Mouse (Mus musculus) megakaryocyte, embryonic 14.5 days (primary cell): Measurements from ENCODE around the gene Elof1. TPM values are rescaled to one million over a fixed set of nuclear protein-coding genes. Genes with fewer than 3 reads are reported as not detected.
A peak's percentile ranks its signal among the peaks of the same experiment; 100 is the strongest.
"Not testable (repeated sequence)": the region's sequence is repeated elsewhere in the genome, so short reads cannot be mapped to it uniquely, and the experiment has no call there.

Source experiments
- H3K27me3 ChIP-seq: replicated peaks from 2 replicates; pipeline ENCODE3; 2012; ENCODE audit warnings: inconsistent platforms
- H3K36me3 ChIP-seq: replicated peaks from 2 replicates; pipeline ENCODE3; 2012; ENCODE audit warnings: low read length, inconsistent platforms, mixed read lengths
- H3K4me1 ChIP-seq: 2 replicates; pipeline ENCODE4 v1.6.1; 2012; ENCODE audit warnings: inconsistent platforms
- H3K4me3 ChIP-seq: replicated peaks from 2 replicates; pipeline ENCODE3; 2012; ENCODE audit warnings: moderate library complexity, mild to moderate bottlenecking, inconsistent platforms
- H3K9me3 ChIP-seq: 2 replicates; pipeline ENCODE4 v1.6.1; 2012; ENCODE audit warnings: inconsistent platforms
- FLI1 ChIP-seq: IDR thresholded peaks from 2 replicates; pipeline ENCODE4 v1.6.1; 2012; ENCODE audit warnings: low read length, inconsistent platforms, mixed read lengths
- GATA1 ChIP-seq: IDR thresholded peaks from 3 replicates; pipeline ENCODE4 v1.6.1; 2012; ENCODE audit warnings: mixed read lengths, low read length, inconsistent platforms, borderline replicate concordance
- polyA plus RNA-seq: library from polyadenylated mRNA; stranded (reverse); fragments of >175 nt; gene quantifications from 2 replicates; pipeline ENCODE4 v1.2.3, GENCODE M21; 2012; ENCODE audit warnings: low replicate concordance; ENCODE audit not compliant: insufficient read depth

The Elof1 gene
- polyA plus RNA-seq, 1 experiment: 75.4 TPM

GRCm38 (mm10) chr9:22092746-22093145, 24.2 kb downstream of the Elof1 start:
- no peak overlapping the region for H3K4me3 ChIP-seq
- H3K4me1 ChIP-seq: peaks cover 19% of the 10 kb centered on the region
- no peaks in the 10 kb centered on the region for H3K36me3 ChIP-seq
- H3K27me3 ChIP-seq: peaks cover 34% of the 10 kb centered on the region
- no peaks in the 10 kb centered on the region for H3K9me3 ChIP-seq
- TF ChIP-seq GATA1: no peak
- TF ChIP-seq FLI1: no peak

DNA sequence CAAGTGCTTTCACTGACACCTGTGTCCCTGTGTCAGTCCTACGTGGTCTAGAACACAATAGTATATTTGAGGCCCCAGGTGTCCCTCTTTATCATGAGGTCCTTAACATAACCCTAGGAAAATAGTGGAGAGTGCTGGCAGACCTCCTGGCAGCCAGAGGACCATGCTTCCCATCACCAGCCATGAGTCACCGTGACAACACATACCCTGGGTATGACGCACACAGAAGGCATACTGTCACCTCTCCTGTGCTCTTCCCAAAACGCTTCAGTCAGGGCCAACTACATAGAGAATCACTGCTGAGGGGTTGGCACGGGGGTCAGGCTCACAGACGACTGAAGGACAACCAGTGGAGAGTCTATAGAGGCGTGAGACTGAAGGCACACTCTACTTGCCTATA, 27.0 kb downstream of the Elof1 start:
- TF ChIP-seq GATA1 (no peak), FLI1 (no peak)
- no peak overlapping the region for H3K4me3 ChIP-seq
- H3K36me3 ChIP-seq: no peaks in the 10 kb centered on the region
- H3K9me3 ChIP-seq: no peaks in the 10 kb centered on the region
- peaks cover 21% of the 10 kb centered on the region for H3K4me1 ChIP-seq
- H3K27me3 ChIP-seq: peaks cover 23% of the 10 kb centered on the region

- Histone ChIP-seq H3K9me3 (no peaks in the 10 kb centered on the region), H3K27me3 (peaks cover 21% of the 10 kb centered on the region), H3K36me3 (no peaks in the 10 kb centered on the region), H3K4me3 (no peak overlapping the region), H3K4me1 (peaks cover 28% of the 10 kb centered on the region)
- TF ChIP-seq GATA1 (no peak), FLI1 (no peak)
Measured at GRCm38 (mm10) chr9:22089281-22089680, 27.7 kb downstream of the Elof1 start.

- Histone ChIP-seq H3K27me3 (peaks cover 10% of the 10 kb centered on the region), H3K36me3 (peaks cover 7% of the 10 kb centered on the region), H3K4me3 (no peak overlapping the region), H3K9me3 (no peaks in the 10 kb centered on the region), H3K4me1 (peaks cover 34% of the 10 kb centered on the region)
- TF ChIP-seq GATA1: no peak
- no peak for TF ChIP-seq FLI1
Measured at GRCm38 (mm10) chr9:22087034-22087618, 29.8 kb downstream of the Elof1 start.

- H3K27me3 ChIP-seq: peaks cover 7% of the 10 kb centered on the region
- H3K4me3 ChIP-seq: peak overlapping the region; percentile 98
- TF ChIP-seq GATA1 (no peak), FLI1 (no peak)
- H3K36me3 ChIP-seq: peaks cover 7% of the 10 kb centered on the region
- no peaks in the 10 kb centered on the region for H3K9me3 ChIP-seq
- peaks cover 34% of the 10 kb centered on the region for H3K4me1 ChIP-seq
Measured at GRCm38 (mm10) chr9:22086012-22086411, 31.0 kb downstream of the Elof1 start.

DNA sequence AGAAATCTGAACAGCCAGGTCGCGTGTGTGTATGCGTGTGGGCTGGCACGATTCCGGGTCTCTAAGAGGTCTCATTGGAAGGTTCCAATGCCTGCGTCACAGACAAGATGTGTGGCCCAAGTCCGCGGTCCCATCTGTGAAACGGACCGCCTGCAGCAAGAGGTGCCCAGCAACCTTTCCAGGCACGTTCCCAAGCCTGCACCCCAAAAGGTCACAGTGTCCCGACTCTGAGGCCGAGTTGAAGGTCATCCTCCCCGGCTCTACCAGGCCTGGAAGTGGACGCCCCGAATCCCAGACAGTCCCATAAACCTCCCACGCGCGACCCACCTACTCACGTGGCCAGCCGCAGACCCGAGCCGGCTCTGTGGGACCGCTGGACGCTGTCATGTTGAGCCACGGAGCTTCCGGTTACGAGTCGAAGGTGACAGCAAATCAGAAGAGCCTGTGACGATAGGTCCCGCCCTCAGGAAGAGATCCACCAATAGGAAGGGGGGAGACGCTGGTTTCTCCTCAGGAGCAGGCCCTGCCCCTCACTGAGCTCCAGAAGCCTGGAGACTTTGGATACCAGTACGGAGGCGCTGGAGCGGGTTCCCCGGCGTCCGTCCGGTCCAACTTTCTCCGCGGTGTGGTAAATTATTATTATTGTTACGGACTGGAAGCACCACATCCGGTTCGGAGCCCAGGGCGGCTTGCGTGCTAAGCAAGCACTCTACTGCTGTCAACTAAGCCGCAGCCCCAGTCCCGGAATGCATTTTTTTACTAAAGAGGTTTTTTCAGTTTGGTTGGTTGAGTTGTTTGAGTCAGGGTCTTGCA, 31.7 kb downstream of the Elof1 start, which contains the start of gene Ecsit:
Gene Ecsit, minus strand, starts transcription at position 417 of the 813 bp plus-strand sequence.
- H3K4me1 ChIP-seq: peaks cover 34% of the 10 kb centered on the region
- H3K27me3 ChIP-seq: peaks cover 7% of the 10 kb centered on the region
- H3K4me3 ChIP-seq: peak within 1 kb of the TSS; percentile 98
- H3K9me3 ChIP-seq: no peaks in the 10 kb centered on the region
- peaks cover 12% of the 10 kb centered on the region for H3K36me3 ChIP-seq
- TF ChIP-seq FLI1: peak; percentile 15; the same call in 1 of the 2 replicates
- no peak for TF ChIP-seq GATA1

DNA sequence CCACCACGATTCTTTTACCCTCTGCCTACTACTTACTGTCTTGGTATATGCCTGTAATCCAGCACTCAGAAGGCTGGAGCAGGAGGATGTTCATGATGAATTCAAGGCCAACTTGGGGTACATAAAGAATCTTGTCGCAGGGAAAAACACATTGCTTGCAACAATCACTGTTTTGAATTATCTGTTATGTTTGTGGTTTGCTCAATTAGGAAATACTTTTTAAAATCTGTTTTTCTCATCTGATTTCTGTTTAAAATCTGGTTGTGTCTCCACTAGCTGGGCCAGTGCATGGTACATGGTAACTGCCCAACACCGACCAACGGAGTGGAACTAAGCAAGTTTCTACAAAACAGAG, 32.3 kb downstream of the Elof1 start:
- no peak for TF ChIP-seq GATA1
- Histone ChIP-seq H3K4me3 (peak overlapping the region; percentile 98), H3K27me3 (peaks cover 5% of the 10 kb centered on the region), H3K9me3 (no peaks in the 10 kb centered on the region), H3K4me1 (peaks cover 34% of the 10 kb centered on the region), H3K36me3 (peaks cover 17% of the 10 kb centered on the region)

DNA sequence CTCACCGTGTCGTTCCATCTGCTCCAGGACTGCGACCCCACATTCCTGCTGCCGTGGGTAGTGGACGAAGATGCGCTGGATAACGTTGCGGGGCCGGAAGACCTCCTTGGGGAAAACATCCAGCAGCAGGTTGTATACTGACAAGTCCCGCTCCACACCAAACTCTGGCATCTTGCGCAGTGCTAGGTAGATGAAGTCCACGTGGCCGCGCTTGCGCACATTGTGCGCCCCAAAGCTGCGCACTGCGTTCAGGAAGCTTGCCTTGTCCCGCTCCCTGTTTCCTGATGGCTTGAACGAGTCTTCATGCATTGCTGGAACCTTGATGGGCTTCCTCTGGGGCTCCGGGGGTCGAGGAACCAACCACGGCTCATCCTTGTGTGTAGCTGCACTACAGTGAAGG, 40.7 kb downstream of the Elof1 start:
- Histone ChIP-seq H3K27me3 (no peaks in the 10 kb centered on the region), H3K4me3 (no peak overlapping the region), H3K4me1 (peaks cover 7% of the 10 kb centered on the region), H3K9me3 (no peaks in the 10 kb centered on the region), H3K36me3 (peaks cover 70% of the 10 kb centered on the region)
- TF ChIP-seq GATA1: no peak
- TF ChIP-seq FLI1: no peak

- H3K9me3 ChIP-seq, H3K4me1 ChIP-seq, H3K4me3 ChIP-seq, H3K27me3 ChIP-seq: not testable (repeated sequence)
- peaks cover 70% of the 10 kb centered on the region for H3K36me3 ChIP-seq
Measured at GRCm38 (mm10) chr9:22075778-22076177, 41.2 kb downstream of the Elof1 start.

GRCm38 (mm10) chr9:22072276-22072675, 44.7 kb downstream of the Elof1 start:
- TF ChIP-seq FLI1: no peak
- no peak for TF ChIP-seq GATA1
- Histone ChIP-seq H3K9me3 (no peaks in the 10 kb centered on the region), H3K4me1 (peaks cover 19% of the 10 kb centered on the region), H3K4me3 (peak overlapping the region; percentile 14), H3K36me3 (peaks cover 67% of the 10 kb centered on the region), H3K27me3 (no peaks in the 10 kb centered on the region)
